Mouse (Mus musculus) adrenal gland (tissue): ENCODE measurements around the gene Got2.
"Not testable (repeated sequence)": the region's sequence is repeated elsewhere in the genome, so short reads cannot be mapped to it uniquely, and the experiment has no call there.

Experiments used
- intact Hi-C: fragments of 180-260 bp; cut with DNase I; formaldehyde crosslinking; loops from one replicate; pipeline ENCODE4 v1.15.1; 2025

The Got2 gene

GRCm38 (mm10) chr8:95878176-95878962 lies 10.0 kb downstream of the Got2 start:
- intact Hi-C loops = no loop called here

GRCm38 (mm10) chr8:95875270-95875669 lies 13.1 kb downstream of the Got2 start:
- intact Hi-C loops = no loop called here

GRCm38 (mm10) chr8:95871690-95872089 lies 16.7 kb downstream of the Got2 start:
- intact Hi-C loops = no loop called here

- intact Hi-C loops = not testable (repeated sequence)
Observed at GRCm38 (mm10) chr8:95864851-95865250, 23.5 kb downstream of the Got2 start.

GRCm38 (mm10) chr8:95863761-95864440 lies 24.4 kb downstream of the Got2 start:
- intact Hi-C loops = not testable (repeated sequence)

GRCm38 (mm10) chr8:95854174-95854573 lies 34.2 kb downstream of the Got2 start:
- intact Hi-C loops = loop anchor here (5.0 kb wide), 1 partner anchor 33 kb away; the partner anchor contains the start of gene Got2

GRCm38 (mm10) chr8:95853102-95853843 lies 35.1 kb downstream of the Got2 start, which contains the start of gene Slc38a7:
TSS of gene Slc38a7 (minus strand) at chr8:95853539.
- intact Hi-C loops = loop anchor here (5.0 kb wide), 1 partner anchor 34 kb away; the partner anchor contains the start of gene Got2

- intact Hi-C loops = loop anchor here (5.0 kb wide), 1 partner anchor 35 kb away; the partner anchor contains the start of gene Got2
Observed at GRCm38 (mm10) chr8:95852290-95852689, 36.1 kb downstream of the Got2 start.

GRCm38 (mm10) chr8:95850326-95850725 lies 38.0 kb downstream of the Got2 start:
- intact Hi-C loops = loop anchor here (5.0 kb wide), 1 partner anchor 37 kb away; the partner anchor contains the start of gene Got2

- intact Hi-C loops = no loop called here
Observed at GRCm38 (mm10) chr8:95848734-95849464, 39.4 kb downstream of the Got2 start.

GRCm38 (mm10) chr8:95848061-95848551 lies 40.2 kb downstream of the Got2 start:
- intact Hi-C loops = no loop called here

- intact Hi-C loops = no loop called here
Observed at GRCm38 (mm10) chr8:95845026-95845425, 43.3 kb downstream of the Got2 start.

- intact Hi-C loops = no loop called here
Observed at GRCm38 (mm10) chr8:95843968-95844367, 44.4 kb downstream of the Got2 start.

- intact Hi-C loops = no loop called here
Observed at GRCm38 (mm10) chr8:95841436-95841835, 46.9 kb downstream of the Got2 start.

- intact Hi-C loops = no loop called here
Observed at GRCm38 (mm10) chr8:95839289-95839688, 49.1 kb downstream of the Got2 start.

GRCm38 (mm10) chr8:95837266-95837665 lies 51.1 kb downstream of the Got2 start:
- intact Hi-C loops = no loop called here

- intact Hi-C loops = no loop called here
Observed at GRCm38 (mm10) chr8:95835891-95836290, 52.5 kb downstream of the Got2 start.

- intact Hi-C loops = loop anchor here (2.0 to 5.0 kb wide), 2 partner anchors 119 to 226 kb away; partner anchors contain the start of gene Setd6
Observed at GRCm38 (mm10) chr8:95833435-95833984, 54.8 kb downstream of the Got2 start.

GRCm38 (mm10) chr8:95832603-95833434 lies 55.5 kb downstream of the Got2 start:
- intact Hi-C loops = loop anchor here (2.0 to 5.0 kb wide), 2 partner anchors 118 to 226 kb away; partner anchors contain the start of gene Setd6
